Comparison of ENCODE assay signal across 25 mouse cellular contexts in the genomic region with DNA sequence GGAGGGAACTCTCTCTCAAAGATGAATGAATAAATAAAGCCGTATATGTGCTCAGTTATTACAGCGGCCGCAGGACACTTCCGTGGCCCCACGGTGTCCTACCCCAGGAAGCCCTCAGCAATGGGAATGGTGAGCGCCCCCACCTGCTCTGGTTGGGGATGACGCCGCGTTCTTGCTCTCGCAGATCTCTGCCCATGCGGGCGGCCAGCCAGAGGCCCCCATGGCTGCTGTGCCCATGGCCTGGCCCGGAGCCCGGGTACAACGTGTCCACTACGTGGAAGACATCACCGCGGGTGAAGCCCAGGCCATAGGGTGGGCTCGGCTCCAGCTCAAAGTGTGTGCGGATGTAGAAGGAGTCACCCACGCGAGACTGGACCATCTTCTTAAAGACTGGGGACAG. TPM values are rescaled to one million over a fixed set of nuclear protein-coding genes. Genes with fewer than 3 reads are reported as not detected.
DNase-seq lines count a peak whose midpoint lies in the region; ATAC-seq and TF ChIP-seq lines count a peak whose summit lies in the region.
"Had no signal": no experiment of that assay in that cellular context is flagged by ENCODE, and none has a peak within 500 bp of the region (broad histone marks: within the 10 kb centered on the region; RNA-seq: fewer than 3 reads in every experiment).

No protein-coding gene starts in this region.

- H3K9ac ChIP-seq in intestine, postnatal 0 days (ENCODE audit: low read depth, low read length) = no peak overlapping the region
- no peak overlapping the region for H3K9ac ChIP-seq in intestine, embryonic 16.5 days (ENCODE audit: low read depth, low read length)
- H3K9ac ChIP-seq in forebrain, embryonic 15.5 days (replicated peaks) = no peak overlapping the region
- H3K9ac ChIP-seq: embryonic facial prominence, embryonic 12.5 days; heart, embryonic 12.5 days; intestine, embryonic 15.5 days; limb, embryonic 13.5 days; liver, embryonic 13.5 days had no signal

- TF ChIP-seq CTCF in intestine, postnatal 0 days (IDR thresholded peaks at IDR 0.05; ENCODE audit: low read depth) = 0 out of 2 replicates have a peak, but pooled peaks have one; percentile 20

- 83% methylated on average over 22 of the region's 22 CpGs for WGBS in intestine, postnatal 0 days
- 80% methylated on average over 22 of the region's 22 CpGs for WGBS in intestine, embryonic 16.5 days
- 84% methylated on average over 22 of the region's 22 CpGs for WGBS in forebrain, embryonic 15.5 days

- no peak overlapping the region for H3K4me2 ChIP-seq in intestine, postnatal 0 days (replicated peaks; ENCODE audit: low read depth)
- no peak overlapping the region for H3K4me2 ChIP-seq in intestine, embryonic 16.5 days (ENCODE audit: low read depth, low read length)
- no peak overlapping the region for H3K4me2 ChIP-seq in forebrain, embryonic 15.5 days (replicated peaks)
- H3K4me2 ChIP-seq: embryonic facial prominence, embryonic 12.5 days; heart, embryonic 12.5 days; intestine, embryonic 15.5 days; limb, embryonic 13.5 days; liver, embryonic 13.5 days had no signal

- H3K4me1 ChIP-seq in intestine, postnatal 0 days (replicated peaks; ENCODE audit: control insufficient read depth, insufficient read depth, low read length) = no peaks in the 10 kb centered on the region
- H3K4me1 ChIP-seq in intestine, embryonic 16.5 days (ENCODE audit: control insufficient read depth, insufficient read depth, low read length) = no peaks in the 10 kb centered on the region; the same call in 1 of the 2 replicates
- no peaks in the 10 kb centered on the region for H3K4me1 ChIP-seq in forebrain, embryonic 15.5 days
- H3K4me1 ChIP-seq: embryonic facial prominence, embryonic 12.5 days had no signal

- no peaks in the 10 kb centered on the region for H3K9me3 ChIP-seq in intestine, postnatal 0 days (ENCODE audit: control insufficient read depth)
- H3K9me3 ChIP-seq in intestine, embryonic 16.5 days (ENCODE audit: control insufficient read depth, low read length) = no peaks in the 10 kb centered on the region
- H3K9me3 ChIP-seq in forebrain, embryonic 15.5 days = no peaks in the 10 kb centered on the region
- H3K9me3 ChIP-seq: embryonic facial prominence, embryonic 12.5 days; heart, embryonic 12.5 days; intestine, embryonic 15.5 days; liver, embryonic 13.5 days had no signal

- peak; percentile 87 to 90 for DNase-seq in cerebellum, postnatal 10 days
- DNase-seq in cerebellum, adult 8-10 months = no peak
- DNase-seq in thymus, postnatal 4 days = peak; percentile 38
- DNase-seq in thymus, postnatal 0 days (ENCODE audit: low spot score) = no peak
- DNase-seq: adrenal gland, adult 8-10 months; embryo, embryonic 11 days; gastrocnemius, postnatal 36 days; heart, adult 18-20 months; kidney, adult 9 months; kidney, postnatal 10 days; liver, embryonic 13.5 days; lung, adult 18-20 months; lung, postnatal 10 days; midbrain, embryonic 14.5 days; thymus, postnatal 14 days had no signal

- peaks cover 67% of the 10 kb centered on the region for H3K36me3 ChIP-seq in intestine, postnatal 0 days (ENCODE audit: control insufficient read depth, insufficient read depth)
- peaks cover 28% of the 10 kb centered on the region for H3K36me3 ChIP-seq in intestine, embryonic 16.5 days (ENCODE audit: control insufficient read depth, insufficient read depth, low read length)
- H3K36me3 ChIP-seq in forebrain, embryonic 15.5 days = peaks cover 10% of the 10 kb centered on the region; the same call in 1 of the 2 replicates

- no peak overlapping the region for H3K4me3 ChIP-seq in intestine, postnatal 0 days (ENCODE audit: low read depth, low read length)
- H3K4me3 ChIP-seq in intestine, embryonic 16.5 days (ENCODE audit: low read length) = no peak overlapping the region
- H3K4me3 ChIP-seq in forebrain, embryonic 15.5 days = no peak overlapping the region
- H3K4me3 ChIP-seq: embryonic facial prominence, embryonic 12.5 days; heart, embryonic 12.5 days; intestine, embryonic 15.5 days; left cerebral cortex, adult 2 months; limb, embryonic 13.5 days; liver, embryonic 13.5 days had no signal

- H3K27ac ChIP-seq in intestine, postnatal 0 days (ENCODE audit: low read depth, low read length) = no peak overlapping the region
- H3K27ac ChIP-seq in intestine, embryonic 16.5 days (ENCODE audit: low read length) = no peak overlapping the region
- H3K27ac ChIP-seq in forebrain, embryonic 15.5 days (replicated peaks) = no peak overlapping the region
- H3K27ac ChIP-seq: embryonic facial prominence, embryonic 12.5 days; intestine, embryonic 15.5 days; left cerebral cortex, adult 2 months; limb, embryonic 13.5 days; liver, embryonic 13.5 days had no signal

- ATAC-seq in intestine, postnatal 0 days = no peak
- ATAC-seq in intestine, embryonic 16.5 days = no peak
- ATAC-seq in forebrain, embryonic 15.5 days (replicated peaks) = no peak
- ATAC-seq: forebrain, embryonic 14.5 days; hindbrain, embryonic 16.5 days; intestine, embryonic 15.5 days had no signal

- H3K27me3 ChIP-seq in intestine, postnatal 0 days (replicated peaks; ENCODE audit: control insufficient read depth, insufficient read depth, low read length) = no peaks in the 10 kb centered on the region
- H3K27me3 ChIP-seq in intestine, embryonic 16.5 days (replicated peaks; ENCODE audit: control insufficient read depth, insufficient read depth, low read length) = no peaks in the 10 kb centered on the region
- no peaks in the 10 kb centered on the region for H3K27me3 ChIP-seq in forebrain, embryonic 15.5 days
- H3K27me3 ChIP-seq: intestine, embryonic 15.5 days had no signal

RNA-seq across cellular contexts. Expression of a gene that starts 10.9 kb away (rescaled TPM):
- polyA plus RNA-seq in intestine, postnatal 0 days (2015; fragmentation: Nextera tagmentation; extraction: Ambion mirVana) = 75.2 and 75.4 TPM in 2 replicates
- polyA plus RNA-seq in intestine, embryonic 16.5 days (2015; fragmentation: Nextera tagmentation; extraction: Ambion mirVana) = 72.2 and 83.1 TPM in 2 replicates
- polyA plus RNA-seq in thymus, postnatal 0 days (2015; fragmentation: Nextera tagmentation; extraction: Ambion mirVana) = 34.8 and 38.7 TPM in 2 replicates
- polyA plus RNA-seq in forebrain, embryonic 15.5 days (2015; fragmentation: Nextera tagmentation; extraction: Ambion mirVana) = 33.5 and 37.5 TPM in 2 replicates

RNA-seq across cellular contexts. Expression of a gene that starts 10.9 kb away (rescaled TPM):
- 268 and 287 TPM in 2 replicates for polyA plus RNA-seq in intestine, postnatal 0 days (2015; fragmentation: Nextera tagmentation; extraction: Ambion mirVana)
- 240 and 249 TPM in 2 replicates for polyA plus RNA-seq in intestine, embryonic 16.5 days (2015; fragmentation: Nextera tagmentation; extraction: Ambion mirVana)
- 216 and 225 TPM in 2 replicates for polyA plus RNA-seq in thymus, postnatal 0 days (2015; fragmentation: Nextera tagmentation; extraction: Ambion mirVana)
- polyA plus RNA-seq in forebrain, embryonic 15.5 days (2015; fragmentation: Nextera tagmentation; extraction: Ambion mirVana) = 97.3 and 104 TPM in 2 replicates

RNA-seq across cellular contexts. Expression of a gene that starts 13.7 kb away (rescaled TPM):
- 43.2 and 43.4 TPM in 2 replicates for polyA plus RNA-seq in intestine, postnatal 0 days (2015; fragmentation: Nextera tagmentation; extraction: Ambion mirVana)
- 53.2 and 56.6 TPM in 2 replicates for polyA plus RNA-seq in intestine, embryonic 16.5 days (2015; fragmentation: Nextera tagmentation; extraction: Ambion mirVana)
- polyA plus RNA-seq in thymus, postnatal 0 days (2015; fragmentation: Nextera tagmentation; extraction: Ambion mirVana) = 7.8 and 9.3 TPM in 2 replicates
- 8.5 and 9.0 TPM in 2 replicates for polyA plus RNA-seq in forebrain, embryonic 15.5 days (2015; fragmentation: Nextera tagmentation; extraction: Ambion mirVana)

RNA-seq across cellular contexts. Expression of a gene that starts 15.1 kb away (rescaled TPM):
- polyA plus RNA-seq in intestine, postnatal 0 days (2015; fragmentation: Nextera tagmentation; extraction: Ambion mirVana) = 27.2 and 27.6 TPM in 2 replicates
- 35.4 and 40.5 TPM in 2 replicates for polyA plus RNA-seq in intestine, embryonic 16.5 days (2015; fragmentation: Nextera tagmentation; extraction: Ambion mirVana)
- polyA plus RNA-seq in thymus, postnatal 0 days (2015; fragmentation: Nextera tagmentation; extraction: Ambion mirVana) = 36.9 and 38.6 TPM in 2 replicates
- 123 and 127 TPM in 2 replicates for polyA plus RNA-seq in forebrain, embryonic 15.5 days (2015; fragmentation: Nextera tagmentation; extraction: Ambion mirVana)

RNA-seq across cellular contexts. Expression of a gene that starts 24.9 kb away (rescaled TPM):
- polyA plus RNA-seq in intestine, postnatal 0 days (2015; fragmentation: Nextera tagmentation; extraction: Ambion mirVana) = 0.66 and 1.2 TPM in 2 replicates
- 2.0 and 2.3 TPM in 2 replicates for polyA plus RNA-seq in intestine, embryonic 16.5 days (2015; fragmentation: Nextera tagmentation; extraction: Ambion mirVana)
- polyA plus RNA-seq in thymus, postnatal 0 days (2015; fragmentation: Nextera tagmentation; extraction: Ambion mirVana) = 17.7 and 19.3 TPM in 2 replicates
- 22.4 TPM in 2 replicates for polyA plus RNA-seq in forebrain, embryonic 15.5 days (2015; fragmentation: Nextera tagmentation; extraction: Ambion mirVana)

Comparison
In these comparisons a context has a peak if more than half of its experiments do, and no peak if none do; other contexts are left out.
1. DNase-seq: peak in cerebellum, postnatal 10 days (2 of 2) and thymus, postnatal 4 days (single experiment); none in cerebellum, adult 8-10 months (single experiment) and thymus, postnatal 0 days (single experiment).